Mouse (Mus musculus): ENCODE measurements around the gene 4931422A03Rik. TPM values are rescaled to one million over a fixed set of nuclear protein-coding genes. Genes with fewer than 3 reads are reported as not detected.

Gene 4931422A03Rik
- total RNA-seq, 2 experiments from 2014 or later = not detected

GRCm38 (mm10) chr2:103935691-103936435 is 92.3 kb downstream of the 4931422A03Rik start:
- no peak for DNase-seq

GRCm38 (mm10) chr2:103934670-103935069 is 93.5 kb downstream of the 4931422A03Rik start:
- DNase-seq = no peak

GRCm38 (mm10) chr2:103934270-103934669 is 93.9 kb downstream of the 4931422A03Rik start:
- DNase-seq = no peak

GRCm38 (mm10) chr2:103932480-103932879 is 95.7 kb downstream of the 4931422A03Rik start:
- DNase-seq = no peak

GRCm38 (mm10) chr2:103932025-103932424 is 96.1 kb downstream of the 4931422A03Rik start:
- no peak for DNase-seq

GRCm38 (mm10) chr2:103931511-103931911 is 96.7 kb downstream of the 4931422A03Rik start:
- peak; percentile 37 for DNase-seq

GRCm38 (mm10) chr2:103930306-103931019 is 97.7 kb downstream of the 4931422A03Rik start:
- DNase-seq = no peak

GRCm38 (mm10) chr2:103927610-103928145 is 100.5 kb downstream of the 4931422A03Rik start:
- no peak for DNase-seq

GRCm38 (mm10) chr2:103926586-103927113 is 101.5 kb downstream of the 4931422A03Rik start:
- no peak for DNase-seq

GRCm38 (mm10) chr2:103919488-103919887 is 108.7 kb downstream of the 4931422A03Rik start:
- DNase-seq = no peak

- DNase-seq = no peak
These were observed 109.8 kb downstream of the 4931422A03Rik start for GRCm38 (mm10) chr2:103918375-103918774.

GRCm38 (mm10) chr2:103917375-103917774 is 110.8 kb downstream of the 4931422A03Rik start:
- DNase-seq = no peak

Other genes starting within 250 kb of the 4931422A03Rik start
- gene Caprin1, start 230.7 kb downstream of the 4931422A03Rik start, total RNA-seq (2021) = 100 to 1,000 TPM; 354 to 414 TPM
- 10 to 100 TPM; 26.9 to 37.3 TPM for gene Lmo2, start 70.4 kb downstream of the 4931422A03Rik start, total RNA-seq (2021)
- gene Fbxo3, start 640 bp downstream of the 4931422A03Rik start, total RNA-seq (2021) = 10 to 100 TPM; 74.6 to 85.7 TPM
- gene Gm10912, start 37.5 kb upstream of the 4931422A03Rik start, total RNA-seq (2021) = under 1 TPM; 0.15 to 0.30 TPM
- not detected for gene Gm10799, start 40.2 kb upstream of the 4931422A03Rik start, total RNA-seq (2021)
- 1 to 10 TPM; 4.7 to 5.0 TPM for gene Cd59b, start 41.5 kb upstream of the 4931422A03Rik start, total RNA-seq (2021)
- 10 to 100 TPM; 30.2 to 38.2 TPM for gene Cd59a, start 67.4 kb upstream of the 4931422A03Rik start, total RNA-seq (2021)
- 1 to 10 TPM; 1.7 to 2.0 TPM for gene A930018P22Rik, start 94.4 kb upstream of the 4931422A03Rik start, total RNA-seq (2021)